Mouse (Mus musculus) retina, postnatal 1 day (tissue): ENCODE results near the gene Myf6.

Source experiments
- DNase-seq: peaks from one replicate; pipeline ENCODE4 v3.0.0-alpha.2; 2012

Myf6 gene

DNA sequence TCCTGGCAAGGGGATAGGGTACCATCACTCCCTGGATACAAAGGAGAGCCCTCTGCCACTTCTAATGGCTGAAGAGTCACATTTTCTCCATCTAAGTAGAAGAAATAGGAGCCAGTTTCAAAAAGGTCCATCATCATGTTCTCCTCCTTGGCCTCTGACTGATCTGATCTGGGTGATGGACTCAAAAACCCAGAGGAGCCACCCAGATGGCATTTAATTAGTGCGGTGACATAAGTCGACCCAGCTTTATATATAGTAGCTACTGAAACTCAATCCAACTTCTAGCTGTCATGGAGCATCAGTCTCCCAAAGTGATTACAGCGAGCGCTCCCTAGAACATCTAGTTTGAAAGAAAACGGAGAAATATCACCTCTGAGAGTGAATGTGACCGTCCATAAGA lies at the start of gene Myf6:
Gene Myf6, minus strand, starts transcription at position 170 of the 400 bp plus-strand sequence.
- DNase-seq = no peak

GRCm38 (mm10) chr10:107543026-107543425 lies 48.5 kb upstream of the Myf6 start:
- no peak for DNase-seq

GRCm38 (mm10) chr10:107528758-107529157 lies 34.2 kb upstream of the Myf6 start:
- DNase-seq = no peak

DNA sequence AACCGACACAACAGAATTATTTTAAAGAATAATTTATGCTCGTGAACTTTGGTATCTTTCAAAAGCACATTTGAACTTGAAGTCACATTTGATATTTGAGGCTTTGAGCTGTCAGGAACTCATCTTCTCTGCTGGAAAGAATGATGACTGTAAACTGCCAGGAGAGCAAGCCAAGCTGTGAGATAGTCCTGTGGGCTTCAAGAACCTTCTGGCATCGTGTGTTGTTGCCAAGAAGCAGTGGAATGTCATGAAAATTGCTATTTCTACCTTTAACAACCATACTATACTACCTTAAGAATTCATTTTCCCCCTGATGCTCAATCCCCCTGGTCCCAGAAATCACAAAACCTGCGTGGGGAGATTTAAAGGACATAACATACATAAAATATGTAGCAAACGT lies 24.7 kb upstream of the Myf6 start:
- no peak for DNase-seq

DNA sequence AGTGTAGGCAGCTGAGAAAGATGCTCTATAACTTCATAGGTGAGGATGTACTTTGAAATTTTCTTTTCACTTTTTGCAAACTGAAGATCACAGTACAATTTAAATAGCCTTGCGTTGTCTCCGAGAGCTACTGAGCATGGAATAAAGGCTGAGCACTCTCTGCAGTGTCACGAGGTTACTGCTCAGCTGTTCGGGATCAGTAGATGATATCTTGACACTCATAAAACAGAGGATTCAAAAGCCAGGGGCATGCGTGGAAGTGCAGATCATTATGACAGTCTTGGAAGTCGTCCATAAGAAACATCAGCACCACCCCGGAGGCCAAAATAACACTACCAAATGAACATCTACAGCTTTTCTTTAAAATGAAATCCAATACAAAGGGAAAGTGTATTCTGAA lies 22.1 kb upstream of the Myf6 start:
- no peak for DNase-seq

GRCm38 (mm10) chr10:107514735-107515134 lies 20.2 kb upstream of the Myf6 start:
- no peak for DNase-seq

GRCm38 (mm10) chr10:107506397-107506796 lies 11.9 kb upstream of the Myf6 start:
- DNase-seq = no peak

- DNase-seq = no peak
Observed at GRCm38 (mm10) chr10:107503430-107503829, 8.9 kb upstream of the Myf6 start.

- DNase-seq = no peak
Observed at GRCm38 (mm10) chr10:107502193-107502592, 7.7 kb upstream of the Myf6 start.

DNA sequence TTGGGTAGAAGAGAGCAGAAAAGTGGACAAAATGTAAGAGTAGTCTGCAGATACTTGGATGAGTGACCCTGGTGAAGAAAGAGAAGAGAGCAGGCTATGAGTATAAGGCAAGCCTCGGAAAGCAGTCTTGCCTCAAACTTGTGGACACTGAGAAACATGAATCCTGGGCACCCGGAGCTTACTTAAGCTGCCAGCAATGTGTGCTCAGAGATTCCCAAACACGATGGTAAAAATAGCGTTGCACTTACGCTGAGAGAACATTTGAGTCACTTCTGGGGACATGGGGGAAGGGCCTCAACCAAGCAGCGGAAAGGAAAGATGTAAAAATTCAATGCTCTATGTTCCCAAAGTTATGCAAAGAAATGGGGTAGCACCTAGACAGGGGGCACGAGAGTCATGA lies 5.1 kb upstream of the Myf6 start:
- no peak for DNase-seq

- DNase-seq = no peak
Observed at GRCm38 (mm10) chr10:107496402-107496801, 1.9 kb upstream of the Myf6 start.

GRCm38 (mm10) chr10:107493580-107494474 lies 710 bp downstream of the Myf6 start:
- DNase-seq = no peak

- DNase-seq = peak; percentile 43
Observed at GRCm38 (mm10) chr10:107492867-107493579, 1.5 kb downstream of the Myf6 start.

GRCm38 (mm10) chr10:107488654-107489315 lies 5.8 kb downstream of the Myf6 start:
- DNase-seq = no peak

GRCm38 (mm10) chr10:107486770-107487169 lies 7.8 kb downstream of the Myf6 start:
- DNase-seq = no peak

DNA sequence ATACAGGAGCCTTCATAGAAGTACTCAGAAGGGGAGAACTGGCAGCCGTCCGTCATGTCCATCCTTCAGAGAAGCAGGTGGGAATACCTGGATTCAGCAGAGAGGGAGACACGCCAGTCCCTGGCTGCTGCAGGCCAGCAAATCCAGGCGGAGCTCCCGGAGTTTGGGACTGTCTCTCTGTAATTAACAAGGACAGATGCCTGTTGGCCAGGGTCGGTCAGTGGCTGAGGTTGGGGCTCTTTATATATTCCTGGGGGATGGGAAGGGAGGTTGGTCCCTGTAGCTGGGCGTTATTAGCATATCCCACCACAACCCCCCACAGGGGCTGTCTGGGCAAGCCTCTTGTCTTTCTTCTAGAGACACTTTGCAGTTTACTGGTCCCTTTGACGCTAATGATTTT lies 8.7 kb downstream of the Myf6 start, which contains the start of gene Myf5:
Gene Myf5, minus strand, starts transcription at position 265 of the 400 bp plus-strand sequence.
- DNase-seq = no peak

DNA sequence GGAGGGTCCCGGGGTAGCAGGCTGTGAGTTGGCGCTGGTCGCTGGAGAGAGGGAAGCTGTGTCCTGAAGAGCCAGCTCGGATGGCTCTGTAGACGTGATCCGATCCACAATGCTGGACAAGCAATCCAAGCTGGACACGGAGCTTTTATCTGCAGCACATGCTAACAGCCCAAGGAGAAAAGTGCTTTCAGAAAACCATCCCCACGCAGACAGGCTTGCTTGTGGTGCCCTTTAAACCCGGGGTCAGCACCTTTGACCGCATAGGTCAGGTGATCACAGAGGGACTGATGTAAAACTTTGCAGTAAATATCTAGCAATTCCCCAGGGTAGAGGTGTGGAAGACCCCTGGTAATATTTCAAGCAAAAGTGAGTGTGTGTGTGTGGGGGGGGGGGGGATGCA lies 10.5 kb downstream of the Myf6 start:
- no peak for DNase-seq

DNA sequence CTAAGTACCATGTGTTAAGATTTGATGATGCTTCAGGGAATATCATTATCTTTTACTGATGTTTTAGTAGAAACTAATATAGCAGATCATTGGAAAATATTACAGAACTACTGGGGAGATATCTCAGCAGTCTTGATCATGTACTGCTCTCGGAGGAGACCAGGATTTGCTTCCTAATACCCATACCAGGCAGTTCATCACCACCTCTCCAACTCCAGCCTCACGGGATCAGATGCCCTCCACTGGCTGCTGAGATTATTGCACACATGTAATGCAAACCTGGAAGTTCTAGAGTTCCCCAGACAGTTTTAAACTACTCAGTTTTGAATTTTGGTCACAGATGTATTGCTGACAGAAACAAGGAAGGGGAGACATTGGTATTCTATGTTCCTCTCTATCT lies 21.0 kb downstream of the Myf6 start:
- no peak for DNase-seq

DNA sequence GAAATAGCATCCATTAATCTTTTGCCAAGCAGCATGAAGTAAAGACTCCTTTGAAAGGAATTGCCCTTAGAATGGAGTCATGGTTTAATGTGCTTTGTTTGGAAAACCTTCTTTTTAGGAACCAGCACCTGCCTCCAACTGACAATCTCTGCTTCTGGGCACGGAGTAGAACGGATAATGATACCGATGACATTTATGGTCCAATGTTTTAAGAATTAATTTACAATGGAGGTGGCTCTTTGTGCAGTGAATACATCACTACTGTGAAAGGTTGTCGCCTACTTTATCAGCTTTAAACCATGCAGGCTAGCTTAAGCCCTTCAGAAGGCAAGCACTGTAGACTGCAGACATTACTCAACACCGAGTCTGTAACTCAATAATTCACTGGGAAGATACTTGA lies 22.8 kb downstream of the Myf6 start:
- no peak for DNase-seq

- no peak for DNase-seq
Observed at GRCm38 (mm10) chr10:107467819-107468218, 26.7 kb downstream of the Myf6 start.

- no peak for DNase-seq
Observed at GRCm38 (mm10) chr10:107449496-107450330, 44.8 kb downstream of the Myf6 start.
